Mouse (Mus musculus) yolk sac, embryonic 10.5 days (tissue): ENCODE data around the gene Dennd5a.
A peak's percentile ranks its signal among the peaks of the same experiment; 100 is the strongest.
"Not testable (repeated sequence)": the region's sequence is repeated elsewhere in the genome, so short reads cannot be mapped to it uniquely, and the experiment has no call there.

ENCODE experiments used
- DNase-seq: peaks from one replicate; pipeline ENCODE4 v3.0.0-alpha.2; 2017; ENCODE audit warnings: low spot score

Gene Dennd5a

GRCm38 (mm10) chr7:109959716-109960612 lies at the start of gene Dennd5a:
Dennd5a (minus strand) TSS chr7:109960470.
- DNase-seq = peak; percentile 87

- no peak for DNase-seq
Measured at GRCm38 (mm10) chr7:110009084-110009483, 48.8 kb upstream of the Dennd5a start.

- DNase-seq = no peak
Measured at GRCm38 (mm10) chr7:110008513-110008912, 48.2 kb upstream of the Dennd5a start.

DNA sequence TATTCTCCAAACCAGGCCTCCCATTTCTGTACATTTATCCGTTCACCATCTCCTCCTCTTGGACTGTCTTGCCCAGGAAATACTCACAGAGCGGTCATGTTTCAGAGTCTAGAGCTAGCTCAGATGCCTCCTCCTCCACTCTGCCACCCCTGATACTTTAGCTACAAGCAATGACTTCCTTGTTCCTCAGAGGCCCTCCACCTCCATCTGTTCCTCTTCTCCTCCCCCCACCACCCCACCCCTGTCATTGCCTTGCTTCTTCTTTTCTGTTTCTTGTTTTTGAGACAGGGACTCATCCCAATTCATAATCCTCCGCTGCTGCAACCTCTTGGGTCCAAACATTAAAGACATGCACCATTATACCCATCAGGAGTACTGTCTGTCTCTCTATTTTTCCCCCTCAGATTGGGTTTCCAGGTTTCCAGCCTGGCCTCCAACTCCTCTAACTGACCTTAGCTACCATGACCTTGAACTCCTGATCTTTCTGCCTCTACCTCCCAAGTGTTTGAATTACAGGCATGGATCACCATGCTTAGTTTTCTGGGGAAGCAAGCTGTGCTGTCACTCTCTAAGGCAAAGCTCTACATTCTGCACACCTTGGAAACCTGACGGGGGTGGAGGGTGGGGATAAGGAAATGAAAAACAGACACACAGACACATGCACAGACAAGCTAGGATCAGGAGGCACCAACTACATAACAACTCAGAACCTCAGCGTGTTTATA lies 46.4 kb upstream of the Dennd5a start:
- no peak for DNase-seq

GRCm38 (mm10) chr7:110005976-110006375 lies 45.7 kb upstream of the Dennd5a start:
- no peak for DNase-seq

DNA sequence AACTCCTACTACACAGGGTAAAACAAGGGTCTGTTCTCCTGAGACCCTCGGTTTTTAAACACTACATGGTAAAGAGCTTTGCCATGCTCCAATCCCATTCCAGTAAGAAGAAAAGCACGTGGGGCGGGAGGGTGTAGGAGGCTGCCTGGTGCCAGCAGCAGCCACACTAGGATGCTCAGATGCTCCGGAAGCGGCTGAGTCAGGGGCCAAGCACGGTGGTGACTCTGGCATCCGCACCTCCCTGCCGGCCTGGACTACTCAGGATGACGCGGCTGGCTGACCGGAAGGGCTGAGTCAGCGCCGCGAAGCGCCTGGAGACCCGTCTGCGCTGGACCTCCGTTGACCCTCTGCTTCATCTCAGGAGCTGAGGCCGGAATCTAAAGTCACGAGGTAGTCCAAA lies 42.7 kb upstream of the Dennd5a start:
- DNase-seq = peak; percentile 81

DNA sequence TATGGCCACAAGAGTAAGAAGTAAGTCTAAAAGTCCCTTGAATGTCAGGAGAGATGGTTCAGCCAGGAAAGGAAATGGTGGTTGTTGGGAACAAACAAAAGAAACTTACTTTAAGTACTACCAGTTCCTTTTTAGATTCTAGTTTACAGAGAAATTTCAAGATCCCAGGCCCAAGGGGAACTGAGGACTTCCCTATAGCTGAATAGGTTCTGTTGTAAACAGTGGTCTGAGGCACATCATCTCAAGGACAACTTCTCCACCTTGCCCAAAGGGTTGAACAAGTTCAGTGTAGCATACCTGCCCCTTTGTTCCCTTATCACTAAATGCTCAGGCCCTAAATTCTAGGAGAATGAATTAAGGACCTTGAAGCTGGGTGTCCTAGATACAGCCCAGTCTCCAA lies 41.8 kb upstream of the Dennd5a start:
- DNase-seq = no peak

DNA sequence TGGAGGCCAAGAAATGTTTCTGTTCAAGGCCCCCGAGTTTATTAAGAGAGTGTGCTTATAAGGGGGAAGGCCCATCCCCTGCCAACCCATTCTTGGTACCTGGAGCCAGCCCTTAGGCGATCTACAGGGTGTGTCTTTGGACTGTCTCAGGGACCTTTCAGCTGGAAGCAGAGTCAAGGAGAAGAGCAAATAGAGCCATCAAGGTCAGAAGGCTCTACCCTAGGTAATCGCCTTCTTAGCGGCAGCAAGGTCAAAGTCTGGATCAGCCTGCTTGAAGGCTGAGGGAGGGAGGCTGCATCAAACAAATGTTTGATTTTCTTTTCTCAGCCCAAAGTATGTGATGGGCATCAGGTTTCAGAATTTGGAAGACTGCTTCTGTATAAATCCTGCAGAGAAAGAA lies 38.1 kb upstream of the Dennd5a start:
- DNase-seq = peak; percentile 45

GRCm38 (mm10) chr7:109993157-109993959 lies 33.1 kb upstream of the Dennd5a start:
- no peak for DNase-seq

DNA sequence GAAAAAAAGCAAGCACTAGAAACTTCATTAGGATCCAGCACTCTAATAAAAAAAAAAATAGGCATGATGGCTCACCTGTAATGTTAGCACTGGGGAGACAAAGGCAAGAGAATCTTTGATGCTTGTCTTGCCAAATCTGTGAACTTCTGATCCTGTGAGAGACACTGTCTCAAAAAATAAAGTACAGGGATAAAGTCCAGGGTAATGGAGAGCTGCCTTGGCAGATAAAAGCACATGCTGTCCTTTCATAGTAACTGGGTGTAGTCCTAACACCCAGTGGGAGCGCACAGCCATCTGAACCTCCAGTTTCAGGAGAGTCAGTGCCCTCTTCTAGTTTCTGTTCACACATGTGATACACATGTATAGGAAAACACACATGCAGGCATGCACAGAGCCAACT lies 31.0 kb upstream of the Dennd5a start:
- DNase-seq = no peak

DNA sequence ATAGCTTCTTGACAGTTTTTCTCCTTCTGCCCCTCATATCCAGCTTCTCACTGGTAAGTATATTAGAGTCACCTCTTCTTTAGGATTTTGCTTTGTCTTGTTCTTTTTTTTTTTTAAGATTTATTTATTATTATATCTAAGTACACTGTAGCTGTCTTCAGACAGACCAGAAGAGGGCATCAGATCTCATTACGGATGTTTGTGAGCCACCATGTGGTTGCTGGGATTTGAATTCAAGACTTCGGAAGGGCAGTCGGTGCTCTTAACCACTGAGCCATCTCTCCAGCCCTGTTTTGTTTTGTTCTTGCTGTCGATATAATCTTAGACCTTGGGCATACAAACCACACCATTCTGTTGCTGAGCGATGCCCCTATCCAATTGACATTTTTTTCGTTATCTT lies 26.5 kb upstream of the Dennd5a start, which contains the start of gene Tmem41b:
Gene Tmem41b, minus strand, starts transcription at position 155 of the 400 bp plus-strand sequence.
- not testable (repeated sequence) for DNase-seq

DNA sequence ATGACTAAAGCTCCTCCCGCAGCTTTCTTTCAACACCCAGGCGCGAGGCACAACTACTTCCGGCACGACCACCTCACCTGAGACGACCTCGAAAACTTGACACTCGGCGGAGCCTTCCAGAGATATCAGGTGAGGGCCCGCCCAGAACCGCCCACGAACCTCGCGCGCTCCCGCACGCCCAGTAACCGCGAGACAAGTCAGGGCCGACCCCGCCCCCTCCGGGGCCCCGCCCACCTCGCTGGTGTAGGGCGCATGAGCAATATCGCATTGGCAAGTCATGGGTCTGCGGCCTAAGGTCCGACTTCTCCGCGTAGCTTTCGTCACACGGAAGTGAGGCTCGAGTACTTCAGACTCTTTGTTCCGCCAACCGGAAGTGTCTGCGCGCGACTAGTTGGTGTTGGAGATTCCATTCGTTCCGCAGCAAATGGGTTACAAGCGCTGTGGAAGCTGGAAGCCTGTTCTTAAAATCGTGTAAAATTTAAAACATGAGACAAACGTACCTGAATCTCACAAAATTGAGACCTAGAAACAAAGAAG lies 25.9 kb upstream of the Dennd5a start:
- DNase-seq = peak; percentile 100

DNA sequence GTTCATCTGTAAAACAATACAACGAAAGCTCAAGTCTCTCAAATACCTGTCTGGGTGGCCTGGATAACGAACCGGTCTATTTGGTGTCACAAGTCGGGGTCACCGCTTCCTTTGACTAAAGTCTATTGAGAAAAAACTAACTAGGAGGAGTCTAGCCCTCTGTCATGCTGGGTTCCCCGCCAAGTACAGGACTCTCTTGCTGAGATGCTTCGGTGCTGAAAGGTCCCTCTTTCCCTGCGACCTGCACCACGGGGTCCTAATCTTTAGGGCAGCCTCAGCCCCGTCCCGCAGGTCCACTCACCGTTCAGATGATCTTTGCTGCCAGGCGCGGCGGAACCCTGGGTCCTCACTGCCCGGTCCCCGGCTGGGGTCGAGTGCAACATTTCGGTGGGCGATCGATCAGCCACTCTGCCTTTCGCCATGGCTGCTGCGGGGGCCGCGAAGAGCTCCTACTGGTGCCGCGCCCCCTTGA lies 25.4 kb upstream of the Dennd5a start:
- DNase-seq = no peak

DNA sequence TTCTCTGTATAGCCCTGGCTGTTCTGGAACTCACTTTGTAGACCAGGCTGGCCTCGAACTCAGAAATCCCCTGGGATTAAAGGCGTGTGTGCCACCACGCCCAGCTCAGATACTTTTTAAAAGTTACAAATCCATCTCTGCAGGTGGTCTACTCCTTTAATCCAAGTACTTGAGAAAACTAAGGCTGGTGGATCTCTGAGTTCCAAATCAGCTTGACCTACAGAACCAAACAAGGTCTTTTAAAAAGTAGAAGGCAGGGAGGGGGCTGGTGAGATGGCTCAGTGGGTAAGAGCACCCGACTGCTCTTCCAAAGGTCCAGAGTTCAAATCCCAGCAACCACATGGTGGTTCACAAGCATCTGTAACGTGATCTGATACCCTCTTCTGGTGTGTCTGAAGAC lies 24.3 kb upstream of the Dennd5a start:
- not testable (repeated sequence) for DNase-seq

DNA sequence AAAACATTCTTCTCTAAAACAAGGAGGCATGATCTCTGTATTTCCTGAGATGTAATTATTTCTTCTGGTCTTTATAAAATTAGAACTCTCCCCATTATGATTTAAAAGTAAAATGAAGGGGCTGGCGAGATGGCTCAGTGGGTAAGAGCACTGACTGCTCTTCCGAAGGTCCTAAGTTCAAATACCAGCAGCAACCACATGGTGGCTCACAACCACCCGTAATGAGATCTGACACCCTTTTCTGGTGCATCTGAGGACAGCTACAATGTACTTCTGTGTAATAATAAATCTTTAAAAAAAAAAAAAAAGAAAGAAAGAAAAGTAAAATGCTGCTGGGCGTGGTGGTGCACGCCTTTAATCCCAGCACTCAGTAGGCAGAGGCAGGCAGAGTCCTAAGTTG lies 16.9 kb upstream of the Dennd5a start:
- DNase-seq = not testable (repeated sequence)

DNA sequence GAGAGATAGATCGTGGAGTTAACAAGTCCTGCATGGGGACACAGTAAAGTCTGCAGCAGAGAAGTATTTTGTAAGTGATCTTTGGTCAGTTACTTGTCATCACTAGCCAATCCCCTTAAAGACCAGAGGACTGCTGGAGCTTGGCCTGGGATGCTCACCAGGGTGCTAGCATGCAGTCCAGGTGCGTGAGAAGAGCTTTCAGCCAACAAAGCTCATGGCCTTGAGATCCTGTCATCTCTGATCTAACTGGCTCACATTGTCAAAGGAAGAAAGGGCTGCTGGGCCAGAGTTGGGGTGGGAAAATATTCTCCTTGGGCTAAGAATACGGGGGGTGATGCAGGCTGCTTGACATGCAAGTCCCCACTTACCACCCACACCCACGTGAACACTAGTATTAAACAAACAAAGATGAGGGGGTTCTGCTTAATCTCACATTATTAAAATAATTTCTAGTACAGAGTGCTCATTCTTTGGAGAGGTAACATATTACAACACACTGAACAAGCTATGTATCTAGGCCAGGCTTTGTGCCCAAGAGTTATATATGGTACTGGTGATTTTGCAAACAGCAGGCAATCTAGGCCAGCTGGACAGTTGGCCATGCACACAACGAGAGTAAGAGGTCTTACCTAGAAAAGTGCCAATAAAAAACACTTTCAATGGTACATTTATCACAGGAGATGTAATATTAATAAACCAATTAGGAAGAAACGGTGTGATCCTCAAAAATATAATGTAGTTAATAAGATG lies 15.9 kb upstream of the Dennd5a start:
- no peak for DNase-seq

GRCm38 (mm10) chr7:109969542-109969941 lies 9.3 kb upstream of the Dennd5a start:
- no peak for DNase-seq

DNA sequence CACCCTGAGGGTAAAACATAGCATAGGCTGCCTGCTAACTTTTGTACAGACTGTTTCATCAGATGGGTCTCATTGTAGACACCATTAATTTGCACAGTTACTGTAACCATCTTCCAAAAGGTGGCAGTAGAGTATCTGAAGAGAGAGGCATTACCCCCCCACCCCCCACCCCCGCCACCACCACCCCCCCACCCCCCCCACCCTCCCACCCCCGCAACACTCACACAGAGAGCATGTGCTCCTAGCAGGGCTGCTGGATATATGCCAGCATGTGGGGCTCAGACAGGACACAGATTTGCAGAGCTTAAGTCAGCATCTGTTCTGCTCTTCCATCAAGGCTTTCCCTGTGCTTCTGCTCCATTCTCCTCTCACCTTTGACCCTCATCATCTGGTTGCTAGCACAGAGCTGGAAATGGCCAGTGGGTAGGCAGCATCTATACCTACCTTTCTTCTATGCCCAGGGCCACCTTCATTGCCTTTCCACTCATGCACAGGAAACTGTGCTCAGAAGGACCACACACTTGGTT lies 8.7 kb upstream of the Dennd5a start:
- peak; percentile 52 for DNase-seq

DNA sequence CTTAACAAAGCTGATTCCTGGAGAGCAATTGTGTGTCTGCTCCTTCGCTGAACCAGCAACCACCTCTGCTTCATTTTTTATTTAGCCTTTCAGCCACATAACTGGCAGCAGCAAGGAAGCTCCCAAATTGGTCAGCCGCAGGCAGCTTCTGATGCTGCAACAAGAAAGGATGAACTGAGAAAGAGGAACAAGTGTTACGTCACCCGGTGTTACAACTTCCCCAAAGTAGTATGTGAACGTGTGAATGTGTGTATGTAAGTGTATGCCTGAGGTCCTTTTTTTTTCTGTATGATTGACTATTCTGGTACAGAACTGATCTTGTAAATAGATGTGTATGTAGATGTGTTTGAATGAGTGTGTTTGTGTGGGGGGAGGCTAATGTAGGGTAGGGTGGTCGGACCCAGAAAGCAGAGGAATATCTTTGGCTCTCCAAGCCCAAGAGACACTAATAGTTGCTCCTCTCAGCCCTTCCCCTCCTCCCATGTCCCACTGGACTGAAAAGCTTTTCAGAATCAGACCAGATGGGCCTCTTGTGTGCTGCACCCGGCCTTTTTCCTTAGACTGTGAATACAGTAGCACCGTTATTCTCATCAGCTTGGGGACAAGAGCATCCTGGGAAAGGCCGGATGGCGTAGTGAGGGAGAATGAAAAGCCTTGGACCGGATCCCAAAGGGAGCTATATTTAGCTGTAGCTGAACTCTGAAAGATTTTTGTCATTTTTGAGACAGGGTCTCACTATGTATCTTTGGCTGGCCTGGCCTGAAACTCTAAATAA lies 7.7 kb upstream of the Dennd5a start:
- no peak for DNase-seq

DNA sequence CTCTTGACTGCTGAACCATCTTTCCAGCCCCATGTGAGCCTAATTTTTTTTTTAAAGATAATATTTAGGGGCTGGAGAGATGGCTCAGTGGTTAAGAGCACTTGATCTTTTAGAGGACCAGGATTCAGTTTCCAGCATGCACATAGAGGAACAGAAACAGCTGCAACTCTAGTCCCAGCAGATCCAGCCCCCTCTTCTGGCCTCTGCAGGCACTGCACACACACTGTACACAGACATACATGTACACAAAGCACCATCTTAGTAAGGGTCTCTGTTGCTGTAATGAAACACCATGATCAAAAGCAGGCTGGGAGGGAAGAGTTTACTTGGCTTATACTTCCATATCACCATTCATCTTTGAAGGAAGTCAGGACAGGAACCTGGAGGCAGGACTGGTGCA lies 5.4 kb upstream of the Dennd5a start:
- no peak for DNase-seq
